Mouse (Mus musculus) bone marrow macrophage, adult 2 months (primary cell): ENCODE measurements around the gene Glmn.

Experiments
- CTCF ChIP-seq: IDR thresholded peaks from 2 replicates; pipeline ENCODE4 v1.5.1; 2012; ENCODE audit warnings: low read depth, mild to moderate bottlenecking, low read length, moderate library complexity
- POLR2A ChIP-seq: IDR thresholded peaks from 2 replicates; pipeline ENCODE4 v1.6.1; 2012; ENCODE audit warnings: mild to moderate bottlenecking, low read depth, low read length, borderline replicate concordance

DNA sequence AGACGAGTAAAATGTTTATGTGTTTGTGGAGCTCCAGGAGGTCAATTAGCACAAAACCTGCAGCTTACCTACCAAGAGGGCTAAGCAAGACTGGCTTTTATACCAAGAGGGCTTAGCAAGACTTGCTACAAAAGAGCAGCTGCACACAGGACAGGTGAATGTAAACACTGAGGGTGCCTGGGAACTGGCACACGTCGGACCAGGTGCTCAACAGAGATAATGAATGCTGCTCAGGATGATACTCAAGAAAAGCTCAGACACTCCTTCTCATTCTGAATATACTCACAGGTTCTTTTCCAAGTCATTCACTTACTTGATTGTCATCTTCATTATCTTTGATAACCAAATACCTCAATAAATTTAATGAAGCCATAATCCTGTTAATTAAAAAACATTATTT lies 40.7 kb downstream of the Glmn start:
- no peak for TF ChIP-seq POLR2A
- TF ChIP-seq CTCF: no peak
